Mouse (Mus musculus) heart, postnatal 0 days (tissue): ENCODE data around the gene Larp1.

ENCODE experiments used
- CTCF ChIP-seq: IDR thresholded peaks from 2 replicates; pipeline ENCODE4 v1.5.1; 2016; ENCODE audit warnings: antibody characterized with exemption, control low read depth, low read depth
- EP300 ChIP-seq: IDR thresholded peaks from 2 replicates; pipeline ENCODE4 v1.6.1; 2016; ENCODE audit warnings: antibody characterized with exemption, low read depth

DNA sequence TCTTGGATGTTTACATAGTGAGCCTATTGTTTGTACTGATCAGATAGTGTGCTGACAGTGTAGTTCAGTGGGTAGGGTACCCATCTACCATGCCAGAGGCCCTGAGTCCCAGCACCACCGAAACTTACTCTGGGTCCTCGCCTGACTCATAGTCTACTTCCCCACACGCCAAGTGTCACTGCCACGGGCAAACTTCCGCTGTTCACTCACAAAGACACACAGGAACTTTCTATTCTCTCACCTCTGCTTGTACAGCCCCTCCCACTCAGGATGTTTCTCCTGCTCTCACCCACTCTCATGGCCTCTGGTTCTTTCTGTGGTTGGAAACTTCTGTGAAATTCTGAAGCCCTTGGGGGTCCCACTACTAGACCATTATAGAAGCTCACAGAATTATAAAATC lies 87.3 kb downstream of the Larp1 start:
- TF ChIP-seq CTCF (no peak), EP300 (no peak)
